ENCODE assay signal across 31 mouse cellular contexts in the genomic region with DNA sequence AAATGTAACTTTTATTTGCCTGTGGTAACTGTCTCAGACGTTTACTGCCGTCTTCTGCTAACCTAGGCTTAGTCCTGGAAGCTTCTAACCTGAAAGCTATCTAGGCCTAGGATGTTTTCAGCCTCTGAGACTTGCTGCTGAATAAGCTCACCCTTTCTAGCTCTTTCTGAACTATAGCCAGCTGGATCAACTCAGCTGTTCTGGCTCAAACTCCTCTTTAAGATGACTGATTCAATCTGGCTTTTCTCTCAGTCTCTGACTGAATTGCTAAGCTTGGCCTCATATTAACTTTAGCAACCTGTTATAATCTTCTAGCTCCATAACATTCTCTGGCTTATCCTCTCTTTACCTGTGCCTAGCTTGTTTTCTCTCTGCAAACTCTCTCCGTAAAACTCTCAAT. TPM values are rescaled to one million over a fixed set of nuclear protein-coding genes. Genes with fewer than 3 reads are reported as not detected.
A peak's percentile ranks its signal among the peaks of the same experiment; 100 is the strongest.
DNase-seq lines count a peak whose midpoint lies in the region; ATAC-seq and TF ChIP-seq lines count a peak whose summit lies in the region.
"Had no signal": no experiment of that assay in that cellular context is flagged by ENCODE, and none has a peak within 500 bp of the region (broad histone marks: within the 10 kb centered on the region; RNA-seq: fewer than 3 reads in every experiment).

No protein-coding gene starts in this region.

- H3K4me2 ChIP-seq in forebrain, postnatal 0 days (ENCODE audit: low read depth): no peak overlapping the region
- H3K4me2 ChIP-seq in forebrain, embryonic 15.5 days (replicated peaks): no peak overlapping the region
- H3K4me2 ChIP-seq in kidney, postnatal 0 days (ENCODE audit: low read length): no peak overlapping the region
- no peak overlapping the region for H3K4me2 ChIP-seq in lung, embryonic 14.5 days
- H3K4me2 ChIP-seq: embryonic facial prominence, embryonic 13.5 days; hindbrain, embryonic 12.5 days; intestine, embryonic 15.5 days; liver, embryonic 15.5 days; lung, embryonic 15.5 days; midbrain, embryonic 13.5 days; neural tube, embryonic 13.5 days had no signal

- no peak for TF ChIP-seq CTCF in forebrain, postnatal 0 days (IDR thresholded peaks at IDR 0.05; ENCODE audit: low read depth)
- TF ChIP-seq CTCF in kidney, postnatal 0 days (IDR thresholded peaks at IDR 0.05; ENCODE audit: low read depth): no peak
- TF ChIP-seq CTCF in lung, embryonic 14.5 days (IDR thresholded peaks at IDR 0.05; ENCODE audit: low read depth): no peak

- no peaks in the 10 kb centered on the region for H3K27me3 ChIP-seq in forebrain, postnatal 0 days (ENCODE audit: insufficient read depth, low read length)
- no peaks in the 10 kb centered on the region for H3K27me3 ChIP-seq in forebrain, embryonic 15.5 days
- no peaks in the 10 kb centered on the region for H3K27me3 ChIP-seq in kidney, postnatal 0 days (ENCODE audit: insufficient read depth, low read length)
- H3K27me3 ChIP-seq in lung, embryonic 14.5 days (ENCODE audit: insufficient read depth, low read length): no peaks in the 10 kb centered on the region
- H3K27me3 ChIP-seq: embryonic facial prominence, embryonic 13.5 days; hindbrain, embryonic 12.5 days; intestine, embryonic 15.5 days; liver, embryonic 15.5 days; lung, embryonic 15.5 days; midbrain, embryonic 13.5 days; neural tube, embryonic 13.5 days; Patski had no signal

- H3K36me3 ChIP-seq in forebrain, postnatal 0 days (ENCODE audit: insufficient read depth): no peaks in the 10 kb centered on the region
- H3K36me3 ChIP-seq in forebrain, embryonic 15.5 days: no peaks in the 10 kb centered on the region
- no peaks in the 10 kb centered on the region for H3K36me3 ChIP-seq in kidney, postnatal 0 days (ENCODE audit: insufficient read depth, low read length)
- no peaks in the 10 kb centered on the region for H3K36me3 ChIP-seq in lung, embryonic 14.5 days (ENCODE audit: insufficient read depth)
- H3K36me3 ChIP-seq: embryonic facial prominence, embryonic 13.5 days; hindbrain, embryonic 12.5 days; intestine, embryonic 15.5 days; liver, embryonic 15.5 days; lung, embryonic 15.5 days; midbrain, embryonic 13.5 days; neural tube, embryonic 13.5 days had no signal

- DNase-seq in forebrain, postnatal 0 days: peak; percentile 27
- DNase-seq in kidney, postnatal 0 days (ENCODE audit: low spot score): peak; percentile 65
- DNase-seq in kidney, adult 18-20 months: no peak
- DNase-seq in lung, embryonic 14.5 days: peak; percentile 40
- DNase-seq in lung, postnatal 4 days: no peak
- peak; percentile 17 for DNase-seq in telencephalon, adult 2 months (ENCODE audit: low read depth, low spot score)
- DNase-seq: adrenal gland, postnatal 10 days; cerebellum, adult 11-12 months; cerebellum, adult 9-11 months; embryo, embryonic 11 days; gastrocnemius, adult 2 months; heart, postnatal 36 days; layer of hippocampus, adult 9-11 months; right cerebral cortex, postnatal 4 days had no signal

- H3K9me3 ChIP-seq in forebrain, postnatal 0 days (ENCODE audit: low read length): 0 out of 2 replicates have a peak, but pooled peaks cover 3% of the 10 kb centered on the region
- no peaks in the 10 kb centered on the region for H3K9me3 ChIP-seq in forebrain, embryonic 15.5 days
- no peaks in the 10 kb centered on the region for H3K9me3 ChIP-seq in kidney, postnatal 0 days (replicated peaks; ENCODE audit: low read length)
- no peaks in the 10 kb centered on the region for H3K9me3 ChIP-seq in lung, embryonic 14.5 days (ENCODE audit: low read depth, low read length)
- H3K9me3 ChIP-seq: embryonic facial prominence, embryonic 13.5 days; hindbrain, embryonic 12.5 days; intestine, embryonic 15.5 days; liver, embryonic 15.5 days; lung, embryonic 15.5 days; midbrain, embryonic 13.5 days had no signal

- WGBS in forebrain, postnatal 0 days: 74% methylated on average over 3 of the region's 3 CpGs
- 85% methylated on average over 3 of the region's 3 CpGs for WGBS in forebrain, embryonic 15.5 days
- WGBS in kidney, postnatal 0 days: 47% methylated on average over 3 of the region's 3 CpGs
- WGBS in lung, embryonic 14.5 days: 66% methylated on average over 3 of the region's 3 CpGs

- no peak for ATAC-seq in forebrain, postnatal 0 days
- ATAC-seq in forebrain, embryonic 15.5 days (replicated peaks): no peak
- ATAC-seq in kidney, postnatal 0 days (replicated peaks; ENCODE audit: low FRiP score, low read depth): no peak
- ATAC-seq in lung, embryonic 14.5 days (ENCODE audit: insufficient read depth): no peak
- ATAC-seq: hindbrain, postnatal 0 days; intestine, embryonic 15.5 days; midbrain, embryonic 13.5 days; Patski had no signal

- no peaks in the 10 kb centered on the region for H3K4me1 ChIP-seq in forebrain, postnatal 0 days (ENCODE audit: insufficient read depth)
- H3K4me1 ChIP-seq in forebrain, embryonic 15.5 days: no peaks in the 10 kb centered on the region
- H3K4me1 ChIP-seq in kidney, postnatal 0 days (replicated peaks; ENCODE audit: insufficient read depth, low read length): no peaks in the 10 kb centered on the region
- no peaks in the 10 kb centered on the region for H3K4me1 ChIP-seq in lung, embryonic 14.5 days (ENCODE audit: insufficient read depth)
- H3K4me1 ChIP-seq: embryonic facial prominence, embryonic 13.5 days; hindbrain, embryonic 12.5 days; intestine, embryonic 15.5 days; liver, embryonic 15.5 days; lung, embryonic 15.5 days; midbrain, embryonic 13.5 days; neural tube, embryonic 13.5 days had no signal

- H3K9ac ChIP-seq in forebrain, postnatal 0 days: no peak overlapping the region
- H3K9ac ChIP-seq in forebrain, embryonic 15.5 days (replicated peaks): no peak overlapping the region
- H3K9ac ChIP-seq in kidney, postnatal 0 days (ENCODE audit: low read depth, low read length): no peak overlapping the region
- no peak overlapping the region for H3K9ac ChIP-seq in lung, embryonic 14.5 days
- H3K9ac ChIP-seq: embryonic facial prominence, embryonic 13.5 days; hindbrain, embryonic 12.5 days; intestine, embryonic 15.5 days; liver, embryonic 15.5 days; lung, embryonic 15.5 days; midbrain, embryonic 13.5 days; neural tube, embryonic 13.5 days had no signal

- H3K4me3 ChIP-seq in forebrain, postnatal 0 days (ENCODE audit: low read depth, low read length): no peak overlapping the region
- H3K4me3 ChIP-seq in forebrain, embryonic 15.5 days: no peak overlapping the region
- no peak overlapping the region for H3K4me3 ChIP-seq in kidney, postnatal 0 days (replicated peaks; ENCODE audit: low read depth, low read length)
- H3K4me3 ChIP-seq in lung, embryonic 14.5 days (ENCODE audit: low read depth, low read length): no peak overlapping the region
- H3K4me3 ChIP-seq: embryonic facial prominence, embryonic 13.5 days; erythroblast, embryonic 14.5 days; gastrocnemius, adult 2 months; hindbrain, embryonic 12.5 days; intestine, embryonic 15.5 days; liver, embryonic 15.5 days; lung, embryonic 15.5 days; midbrain, embryonic 13.5 days; neural tube, embryonic 13.5 days had no signal

- no peak overlapping the region for H3K27ac ChIP-seq in forebrain, postnatal 0 days (ENCODE audit: low read depth, low read length)
- no peak overlapping the region for H3K27ac ChIP-seq in forebrain, embryonic 15.5 days (replicated peaks)
- H3K27ac ChIP-seq in kidney, postnatal 0 days: no peak overlapping the region
- no peak overlapping the region for H3K27ac ChIP-seq in lung, embryonic 14.5 days (ENCODE audit: low read depth)
- H3K27ac ChIP-seq: embryonic facial prominence, embryonic 13.5 days; gastrocnemius, adult 2 months; hindbrain, embryonic 12.5 days; hindbrain, postnatal 0 days; intestine, embryonic 15.5 days; liver, embryonic 15.5 days; lung, embryonic 15.5 days; macrophage; midbrain, embryonic 13.5 days; neural tube, embryonic 13.5 days had no signal

RNA-seq across cellular contexts. Expression of a gene that starts 35.8 kb away (rescaled TPM):
- total RNA-seq in forebrain, postnatal 0 days (2014; rRNA removed): 31.8 and 35.5 TPM in 2 replicates
- polyA plus RNA-seq in forebrain, postnatal 0 days (2015; fragmentation: Nextera tagmentation; extraction: Ambion mirVana): 9.7 and 17.3 TPM in 2 replicates
- polyA plus RNA-seq in forebrain, embryonic 15.5 days (2015; fragmentation: Nextera tagmentation; extraction: Ambion mirVana): 10.5 and 13.4 TPM in 2 replicates
- 0.04 TPM in 1 of 2 replicates, not detected in the other for polyA plus RNA-seq in kidney, postnatal 0 days (2015; fragmentation: Nextera tagmentation; extraction: Ambion mirVana)
- 0.05 TPM in 1 of 2 replicates, not detected in the other for polyA plus RNA-seq in lung, embryonic 14.5 days (2014; fragmentation: Nextera tagmentation; extraction: Ambion mirVana)
- total RNA-seq: gastrocnemius, adult 2 months; heart, postnatal 36 days; liver, adult 2 months; megakaryocyte-erythroid progenitor cell, adult 5-6 weeks; MEL had no signal
- polyA plus RNA-seq: erythroblast, embryonic 14.5 days; limb, embryonic 11.5 days; liver, adult 2 months; liver, embryonic 15.5 days; macrophage; spleen, adult 2 months had no signal

Comparison
In these comparisons a context has a peak if more than half of its experiments do, and no peak if none do; other contexts are left out.
1. DNase-seq: peak in forebrain, postnatal 0 days (single experiment), kidney, postnatal 0 days (single experiment), lung, embryonic 14.5 days (single experiment) and telencephalon, adult 2 months (single experiment); none in kidney, adult 18-20 months (single experiment) and lung, postnatal 4 days (0 of 2).
2. RNA of a gene that starts 35.8 kb away (polyA plus RNA-seq): 9.7 to 17.3 TPM in forebrain, postnatal 0 days and 10.5 to 13.4 TPM in forebrain, embryonic 15.5 days; 0.05 TPM in lung, embryonic 14.5 days and 0.04 TPM in kidney, postnatal 0 days; every median in the first group is over 10 times any median in the second.